Mouse (Mus musculus): ENCODE measurements around the gene Sycn. TPM values are rescaled to one million over a fixed set of nuclear protein-coding genes. Genes with fewer than 3 reads are reported as not detected.
A peak's percentile ranks its signal among the peaks of the same experiment; 100 is the strongest.

Gene Sycn
- polyA plus RNA-seq, 1 experiment from 2014 or later: not detected

DNA sequence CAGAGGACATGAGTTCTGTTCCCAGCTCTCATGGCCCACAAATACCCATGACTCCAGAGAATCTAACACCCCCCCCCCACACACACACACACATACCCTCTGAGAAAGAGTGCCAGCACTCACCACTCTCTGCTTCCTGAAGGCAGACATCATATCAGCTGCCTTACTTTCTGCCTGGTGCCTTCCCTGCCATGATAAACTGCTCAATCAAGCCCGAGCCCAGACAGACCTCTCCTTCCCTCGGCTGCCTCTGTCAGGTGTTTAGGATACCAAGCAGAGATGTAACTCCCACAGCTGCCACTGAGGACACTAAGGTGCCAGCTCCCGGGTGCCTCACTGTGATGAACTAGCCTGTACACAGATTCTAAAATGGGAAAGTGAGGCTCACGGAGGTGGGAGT is 43.8 kb downstream of the Sycn start:
- no peak overlapping the region for H3K4me2 ChIP-seq (ENCODE audit: low read depth, low read length, severe bottlenecking)
- peaks cover 5% of the 10 kb centered on the region; the same call in 1 of the 2 replicates for H3K4me1 ChIP-seq (replicated peaks; ENCODE audit: control insufficient read depth, insufficient read depth, low read length)
- ATAC-seq (replicated peaks; ENCODE audit: low FRiP score) (no peak), DNase-seq (ENCODE audit: low spot score) (no peak)
- H3K9ac ChIP-seq (ENCODE audit: low read length): no peak overlapping the region
- no peaks in the 10 kb centered on the region for H3K36me3 ChIP-seq (ENCODE audit: control insufficient read depth, insufficient read depth, low read length)
- no peaks in the 10 kb centered on the region for H3K27me3 ChIP-seq (ENCODE audit: control insufficient read depth, insufficient read depth, low read length)
- no peak overlapping the region for H3K27ac ChIP-seq (ENCODE audit: low read depth, low read length)
- H3K4me3 ChIP-seq (ENCODE audit: low read depth, low read length): no peak overlapping the region
- no peaks in the 10 kb centered on the region for H3K9me3 ChIP-seq (ENCODE audit: control insufficient read depth, low read length)
- WGBS: 91% methylated on average over 4 of the region's 4 CpGs

DNA sequence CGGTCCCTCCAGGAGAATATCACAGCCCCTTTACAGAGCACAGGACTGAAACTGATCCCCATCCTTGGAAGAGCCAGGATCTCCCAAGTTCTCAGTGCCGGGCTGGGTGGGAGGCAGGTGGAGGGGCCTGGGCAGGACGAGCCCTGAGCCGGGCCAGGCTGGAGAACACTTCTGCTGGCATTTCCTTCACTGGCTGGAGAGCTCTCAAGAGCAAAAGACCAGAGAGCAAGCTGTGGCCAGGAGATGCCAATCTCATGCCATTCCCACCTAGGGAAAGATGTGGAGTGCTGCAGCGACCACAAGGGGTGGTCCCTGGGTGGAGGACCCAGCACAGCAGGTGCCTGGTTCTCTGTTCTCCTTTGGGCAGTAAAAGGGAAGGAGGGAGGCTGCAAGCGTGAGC is 44.3 kb downstream of the Sycn start:
- Histone ChIP-seq H3K27me3 (ENCODE audit: control insufficient read depth, insufficient read depth, low read length) (no peaks in the 10 kb centered on the region), H3K27ac (ENCODE audit: low read depth, low read length) (no peak overlapping the region), H3K4me1 (replicated peaks; ENCODE audit: control insufficient read depth, insufficient read depth, low read length) (0 out of 2 replicates have a peak, but pooled peaks cover 5% of the 10 kb centered on the region), H3K36me3 (ENCODE audit: control insufficient read depth, insufficient read depth, low read length) (no peaks in the 10 kb centered on the region), H3K4me2 (ENCODE audit: low read depth, low read length, severe bottlenecking) (no peak overlapping the region), H3K4me3 (ENCODE audit: low read depth, low read length) (no peak overlapping the region), H3K9me3 (ENCODE audit: control insufficient read depth, low read length) (no peaks in the 10 kb centered on the region), H3K9ac (ENCODE audit: low read length) (no peak overlapping the region)
- DNase-seq (ENCODE audit: low spot score) (no peak), ATAC-seq (replicated peaks; ENCODE audit: low FRiP score) (no peak)
- WGBS: 87% methylated on average over 6 of the region's 6 CpGs

DNA sequence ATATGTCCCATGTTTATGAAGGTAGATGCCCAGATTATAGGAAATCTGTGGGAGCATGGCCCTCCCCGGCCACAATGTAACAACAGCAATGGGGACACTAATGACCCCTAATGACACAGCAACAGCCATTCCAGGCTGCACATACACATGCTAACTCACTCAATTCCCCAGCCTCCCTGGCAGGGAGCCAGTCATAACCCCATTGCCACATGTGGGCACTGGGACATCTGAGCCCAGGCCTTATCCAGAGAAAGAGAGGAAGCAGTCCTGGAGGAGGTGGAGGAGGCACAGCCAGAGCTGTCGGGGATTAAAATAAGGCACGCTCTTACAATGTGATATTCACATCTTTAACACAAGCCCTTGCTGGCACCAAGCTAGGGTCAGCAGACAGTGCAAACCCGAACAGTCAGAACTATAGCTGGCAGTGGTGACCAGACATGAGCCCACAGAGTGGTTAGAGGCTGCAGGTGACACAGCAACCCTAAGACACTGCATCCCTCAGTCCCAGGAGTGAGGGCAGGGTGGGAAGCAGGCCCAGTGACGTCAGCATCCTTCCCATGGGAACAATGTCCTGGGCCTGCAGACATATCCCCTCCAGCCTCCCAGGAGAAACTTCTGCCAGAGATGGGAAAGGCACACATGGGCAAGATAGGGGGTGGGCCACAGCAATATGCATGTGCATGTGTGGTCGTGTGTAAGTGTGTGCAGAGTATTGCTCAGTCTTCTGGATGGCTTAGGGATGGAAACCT is 46.2 kb downstream of the Sycn start:
- Histone ChIP-seq H3K27ac (ENCODE audit: low read depth, low read length) (no peak overlapping the region), H3K4me2 (ENCODE audit: low read depth, low read length, severe bottlenecking) (no peak overlapping the region), H3K9ac (ENCODE audit: low read length) (no peak overlapping the region), H3K27me3 (ENCODE audit: control insufficient read depth, insufficient read depth, low read length) (no peaks in the 10 kb centered on the region), H3K36me3 (ENCODE audit: control insufficient read depth, insufficient read depth, low read length) (no peaks in the 10 kb centered on the region), H3K4me1 (replicated peaks; ENCODE audit: control insufficient read depth, insufficient read depth, low read length) (0 out of 2 replicates have a peak, but pooled peaks cover 5% of the 10 kb centered on the region), H3K9me3 (ENCODE audit: control insufficient read depth, low read length) (no peaks in the 10 kb centered on the region), H3K4me3 (ENCODE audit: low read depth, low read length) (no peak overlapping the region)
- no peak for ATAC-seq (replicated peaks; ENCODE audit: low FRiP score)
- WGBS: 71% methylated on average over 6 of the region's 6 CpGs
- DNase-seq (ENCODE audit: low spot score): no peak

DNA sequence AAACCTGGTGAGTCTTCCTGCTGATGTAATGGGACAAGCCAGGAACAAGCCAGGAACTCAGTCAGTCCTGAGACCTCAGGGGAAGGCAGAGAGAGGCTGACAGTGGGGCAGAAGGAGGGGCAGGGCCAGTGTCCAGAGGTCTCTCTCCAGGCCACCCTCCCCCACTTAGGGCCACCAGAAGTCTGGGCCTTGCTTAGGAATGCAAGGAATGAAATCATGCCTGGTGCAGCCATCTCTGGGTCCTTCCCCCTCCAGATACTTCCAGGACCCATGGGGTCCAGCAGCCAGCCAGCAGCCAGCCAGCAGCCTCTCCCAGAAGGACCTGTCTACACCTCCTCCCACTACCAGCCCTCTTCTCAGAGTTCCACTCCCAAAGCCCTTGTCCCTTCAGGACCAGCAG is 47.0 kb downstream of the Sycn start:
- H3K27ac ChIP-seq (ENCODE audit: low read depth, low read length): no peak overlapping the region
- H3K36me3 ChIP-seq (ENCODE audit: control insufficient read depth, insufficient read depth, low read length): no peaks in the 10 kb centered on the region
- no peak overlapping the region for H3K4me3 ChIP-seq (ENCODE audit: low read depth, low read length)
- H3K9ac ChIP-seq (ENCODE audit: low read length): 0 out of 2 replicates have a peak overlapping the region, but pooled peaks have one; percentile 14
- H3K9me3 ChIP-seq (ENCODE audit: control insufficient read depth, low read length): no peaks in the 10 kb centered on the region
- H3K4me1 ChIP-seq (replicated peaks; ENCODE audit: control insufficient read depth, insufficient read depth, low read length): 0 out of 2 replicates have a peak, but pooled peaks cover 5% of the 10 kb centered on the region
- DNase-seq (ENCODE audit: low spot score) (no peak), ATAC-seq (replicated peaks; ENCODE audit: low FRiP score) (no peak)
- H3K4me2 ChIP-seq (ENCODE audit: low read depth, low read length, severe bottlenecking): no peak overlapping the region
- H3K27me3 ChIP-seq (ENCODE audit: control insufficient read depth, insufficient read depth, low read length): no peaks in the 10 kb centered on the region

Small RNAs within 50 kb of the gene (microRNA-seq; reads per million reads assigned to microRNA genes)
- 2.5 reads per million for gene Mir7049 (ENCODE audit: insufficient number of aligned reads)

Other genes starting within 250 kb of the Sycn start
- 0.24 TPM in 1 of 2 replicates, not detected in the other for gene Selenov, start 249.7 kb upstream of the Sycn start, polyA plus RNA-seq (2014; fragmentation: Nextera tagmentation; extraction: Ambion mirVana)
- gene Dll3, start 238.6 kb upstream of the Sycn start, polyA plus RNA-seq (2014; fragmentation: Nextera tagmentation; extraction: Ambion mirVana): 43.6 and 50.5 TPM in 2 replicates
- 222 and 235 TPM in 2 replicates for gene Timm50, start 228.8 kb upstream of the Sycn start, polyA plus RNA-seq (2014; fragmentation: Nextera tagmentation; extraction: Ambion mirVana)
- 97.2 and 104 TPM in 2 replicates for gene Supt5, start 202.1 kb upstream of the Sycn start, polyA plus RNA-seq (2014; fragmentation: Nextera tagmentation; extraction: Ambion mirVana)
- gene Rps16, start 190.2 kb upstream of the Sycn start, polyA plus RNA-seq (2014; fragmentation: Nextera tagmentation; extraction: Ambion mirVana): 727 and 782 TPM in 2 replicates
- 81.2 and 81.3 TPM in 2 replicates for gene Plekhg2, start 168.3 kb upstream of the Sycn start, polyA plus RNA-seq (2014; fragmentation: Nextera tagmentation; extraction: Ambion mirVana)
- gene Zfp36, start 160.6 kb upstream of the Sycn start, polyA plus RNA-seq (2014; fragmentation: Nextera tagmentation; extraction: Ambion mirVana): 4.5 and 5.2 TPM in 2 replicates
- gene Med29, start 148.2 kb upstream of the Sycn start, polyA plus RNA-seq (2014; fragmentation: Nextera tagmentation; extraction: Ambion mirVana): 40.1 and 46.1 TPM in 2 replicates
- gene Paf1, start 147.9 kb upstream of the Sycn start, polyA plus RNA-seq (2014; fragmentation: Nextera tagmentation; extraction: Ambion mirVana): 82.0 and 82.9 TPM in 2 replicates
- 4.0 and 4.9 TPM in 2 replicates for gene Gmfg, start 103.4 kb upstream of the Sycn start, polyA plus RNA-seq (2014; fragmentation: Nextera tagmentation; extraction: Ambion mirVana)
- 6.1 and 8.2 TPM in 2 replicates for gene Lrfn1, start 88.9 kb upstream of the Sycn start, polyA plus RNA-seq (2014; fragmentation: Nextera tagmentation; extraction: Ambion mirVana)
- gene Ifnl2, start 30.4 kb upstream of the Sycn start, polyA plus RNA-seq (2014; fragmentation: Nextera tagmentation; extraction: Ambion mirVana): not detected in 2 replicates
- not detected in 2 replicates for gene Ifnl3, start 18.0 kb upstream of the Sycn start, polyA plus RNA-seq (2014; fragmentation: Nextera tagmentation; extraction: Ambion mirVana)
- not detected in 2 replicates for gene Nccrp1, start 6.4 kb downstream of the Sycn start, polyA plus RNA-seq (2014; fragmentation: Nextera tagmentation; extraction: Ambion mirVana)
- 40.7 and 41.1 TPM in 2 replicates for gene Samd4b, start 57.3 kb downstream of the Sycn start, polyA plus RNA-seq (2014; fragmentation: Nextera tagmentation; extraction: Ambion mirVana)
- gene Pak4, start 57.3 kb downstream of the Sycn start, polyA plus RNA-seq (2014; fragmentation: Nextera tagmentation; extraction: Ambion mirVana): 50.7 and 56.2 TPM in 2 replicates
- gene Acp7, start 90.4 kb downstream of the Sycn start, polyA plus RNA-seq (2014; fragmentation: Nextera tagmentation; extraction: Ambion mirVana): not detected in 2 replicates
- 4.3 and 6.7 TPM in 2 replicates for gene Fbxo27, start 152.0 kb downstream of the Sycn start, polyA plus RNA-seq (2014; fragmentation: Nextera tagmentation; extraction: Ambion mirVana)
- 8.3 and 9.9 TPM in 2 replicates for gene Fbxo17, start 175.9 kb downstream of the Sycn start, polyA plus RNA-seq (2014; fragmentation: Nextera tagmentation; extraction: Ambion mirVana)
- 116 and 131 TPM in 2 replicates for gene Mrps12, start 200.9 kb downstream of the Sycn start, polyA plus RNA-seq (2014; fragmentation: Nextera tagmentation; extraction: Ambion mirVana)
- 35.6 and 37.8 TPM in 2 replicates for gene Sars2, start 201.1 kb downstream of the Sycn start, polyA plus RNA-seq (2014; fragmentation: Nextera tagmentation; extraction: Ambion mirVana)
- not detected in 2 replicates for gene Ccer2, start 215.3 kb downstream of the Sycn start, polyA plus RNA-seq (2014; fragmentation: Nextera tagmentation; extraction: Ambion mirVana)
- gene Sirt2, start 225.8 kb downstream of the Sycn start, polyA plus RNA-seq (2014; fragmentation: Nextera tagmentation; extraction: Ambion mirVana): 63.5 and 70.2 TPM in 2 replicates
- gene Nfkbib, start 226.6 kb downstream of the Sycn start, polyA plus RNA-seq (2014; fragmentation: Nextera tagmentation; extraction: Ambion mirVana): 45.6 and 49.9 TPM in 2 replicates
- gene Rinl, start 248.1 kb downstream of the Sycn start, polyA plus RNA-seq (2014; fragmentation: Nextera tagmentation; extraction: Ambion mirVana): 2.1 and 2.4 TPM in 2 replicates

Data from forebrain, embryonic 11.5 days (tissue).